Mouse (Mus musculus) G1E (cell line): ENCODE measurements around the gene Gpc6.

Source experiments
- CTCF ChIP-seq: IDR thresholded peaks from 2 replicates; pipeline ENCODE4 v1.5.1; 2012; ENCODE audit warnings: low read depth, low read length, inconsistent platforms, mixed read lengths
- TAL1 ChIP-seq: conservative IDR thresholded peaks from 2 replicates; pipeline ENCODE4 v1.6.1; 2012; ENCODE audit warnings: low read depth, low read length, inconsistent platforms, mixed read lengths

- TF ChIP-seq TAL1 (no peak), CTCF (no peak)
Measured at GRCm38 (mm10) chr14:117379979-117380378, 454.9 kb downstream of the Gpc6 start.
